Mouse (Mus musculus): ENCODE data around the gene Gm21310.
"Not testable (repeated sequence)": the region's sequence is repeated elsewhere in the genome, so short reads cannot be mapped to it uniquely, and the experiment has no call there.

Gm21310 gene

GRCm38 (mm10) chrY:10147083-10147482, at the start of gene Gm21310:
TSS of gene Gm21310 (minus strand) at chrY:10147183.
- DNase-seq (ENCODE audit: low spot score in 2 of 2) = not testable (repeated sequence)

All from urinary bladder, postnatal 36 days (tissue).